Mouse (Mus musculus): ENCODE data around the gene Sema3d.

Sema3d gene

DNA sequence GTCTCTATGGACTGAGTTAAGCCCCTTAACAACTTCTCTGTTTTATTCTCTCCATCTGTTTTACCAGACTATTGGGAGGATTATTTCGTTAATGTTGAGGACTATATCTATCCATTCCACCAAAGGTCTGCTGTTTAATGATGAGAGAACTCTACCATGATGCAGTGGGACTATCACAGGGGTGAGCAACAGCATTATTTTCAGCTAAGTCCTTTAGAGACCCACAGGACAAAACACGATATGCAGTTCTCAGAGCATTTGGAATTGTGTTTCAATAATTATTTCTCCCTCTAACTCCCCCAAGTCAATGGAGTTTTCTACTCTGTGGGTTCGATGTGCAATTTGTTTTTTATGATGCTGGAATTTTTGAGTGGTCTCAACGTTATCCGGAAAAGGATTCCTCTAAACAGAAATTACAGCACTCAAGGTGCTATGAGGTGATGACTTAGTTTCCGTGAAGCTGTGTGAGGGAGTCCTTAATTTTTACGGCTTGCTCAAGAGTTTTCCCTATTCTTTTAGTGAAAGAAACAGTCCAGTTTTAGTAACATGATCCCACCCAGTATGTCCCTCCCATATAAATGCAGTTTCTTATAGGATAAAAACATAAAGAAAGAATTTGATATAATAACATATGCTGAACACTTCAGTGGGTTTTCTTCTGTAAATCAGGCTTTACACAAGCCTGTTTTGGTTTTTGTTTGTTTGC is 254.7 kb downstream of the Sema3d start:
- DNase-seq = no peak
